Mouse (Mus musculus) adrenal gland, postnatal 10 days (tissue): ENCODE measurements around the gene Nrros. TPM values are rescaled to one million over a fixed set of nuclear protein-coding genes. Genes with fewer than 3 reads are reported as not detected.

ENCODE experiments used
- DNase-seq: peaks from one replicate; pipeline ENCODE4 v3.0.0; 2021; ENCODE audit warnings: mixed read lengths
- long read RNA-seq, 2 experiments: library from polyadenylated mRNA; stranded (forward); transcript quantifications; one replicate each; pipeline ENCODE4 v2.0.0; 2021
- total RNA-seq, 2 experiments: library from RNA; stranded (reverse); gene quantifications; 2 replicates each; pipeline ENCODE4 v1.2.3; 2021

The Nrros gene
- total RNA-seq: 10 to 100 TPM; 11.0 to 16.4 TPM
- long read RNA-seq, experiment 1, transcript Nrros-201 (3 exons, 2,548 nt): major isoform, 25 of 37 reads
- long read RNA-seq, experiment 1, partial matches to known transcripts: 0 of 37 reads
- long read RNA-seq, experiment 1, other reads (novel, unspliced or antisense): 9 of 37 reads
- long read RNA-seq, experiment 2, transcript Nrros-201 (3 exons, 2,548 nt): major isoform, 17 of 21 reads
- long read RNA-seq, experiment 2, partial matches to known transcripts: 0 of 21 reads
- long read RNA-seq, experiment 2, other reads (novel, unspliced or antisense): 3 of 21 reads

GRCm38 (mm10) chr16:32165281-32165821, at the start of gene Nrros:
Gene Nrros (minus strand): TSS chr16:32165594.
- DNase-seq: peak; percentile 65

GRCm38 (mm10) chr16:32214804-32215576, 49.6 kb upstream of the Nrros start:
- peak; percentile 13 for DNase-seq

- no peak for DNase-seq
Measured at GRCm38 (mm10) chr16:32214156-32214555, 48.8 kb upstream of the Nrros start.

GRCm38 (mm10) chr16:32204902-32205301, 39.5 kb upstream of the Nrros start:
- DNase-seq: peak; percentile 43

GRCm38 (mm10) chr16:32202681-32203080, 37.3 kb upstream of the Nrros start:
- peak; percentile 79 for DNase-seq

- DNase-seq: no peak
Measured at GRCm38 (mm10) chr16:32201004-32201325, 35.6 kb upstream of the Nrros start.

- peak; percentile 60 for DNase-seq
Measured at GRCm38 (mm10) chr16:32200256-32201003, 35.0 kb upstream of the Nrros start.

- DNase-seq: peak; percentile 11
Measured at GRCm38 (mm10) chr16:32190011-32190441, 24.6 kb upstream of the Nrros start.

GRCm38 (mm10) chr16:32189109-32189508, 23.7 kb upstream of the Nrros start:
- peak; percentile 22 for DNase-seq

GRCm38 (mm10) chr16:32186056-32186455, 20.7 kb upstream of the Nrros start:
- no peak for DNase-seq

GRCm38 (mm10) chr16:32179333-32179901, 14.0 kb upstream of the Nrros start, which contains the start of gene Bex6:
Gene Bex6 (plus strand): TSS chr16:32179823.
- DNase-seq: no peak

- peak; percentile 15 for DNase-seq
Measured at GRCm38 (mm10) chr16:32176896-32177686, 11.7 kb upstream of the Nrros start.

GRCm38 (mm10) chr16:32175029-32175428, 9.6 kb upstream of the Nrros start:
- DNase-seq: no peak

GRCm38 (mm10) chr16:32174340-32175005, 9.1 kb upstream of the Nrros start:
- no peak for DNase-seq

GRCm38 (mm10) chr16:32173401-32173800, 8.0 kb upstream of the Nrros start:
- DNase-seq: no peak

- DNase-seq: no peak
Measured at GRCm38 (mm10) chr16:32171031-32171731, 5.8 kb upstream of the Nrros start.

- DNase-seq: no peak
Measured at GRCm38 (mm10) chr16:32167819-32168545, 2.6 kb upstream of the Nrros start.

- DNase-seq: no peak
Measured at GRCm38 (mm10) chr16:32164396-32165027, 882 bp downstream of the Nrros start.

GRCm38 (mm10) chr16:32163891-32164290, 1.5 kb downstream of the Nrros start:
- no peak for DNase-seq
